16 mouse cellular contexts compared by ENCODE assay signal in the genomic region with DNA sequence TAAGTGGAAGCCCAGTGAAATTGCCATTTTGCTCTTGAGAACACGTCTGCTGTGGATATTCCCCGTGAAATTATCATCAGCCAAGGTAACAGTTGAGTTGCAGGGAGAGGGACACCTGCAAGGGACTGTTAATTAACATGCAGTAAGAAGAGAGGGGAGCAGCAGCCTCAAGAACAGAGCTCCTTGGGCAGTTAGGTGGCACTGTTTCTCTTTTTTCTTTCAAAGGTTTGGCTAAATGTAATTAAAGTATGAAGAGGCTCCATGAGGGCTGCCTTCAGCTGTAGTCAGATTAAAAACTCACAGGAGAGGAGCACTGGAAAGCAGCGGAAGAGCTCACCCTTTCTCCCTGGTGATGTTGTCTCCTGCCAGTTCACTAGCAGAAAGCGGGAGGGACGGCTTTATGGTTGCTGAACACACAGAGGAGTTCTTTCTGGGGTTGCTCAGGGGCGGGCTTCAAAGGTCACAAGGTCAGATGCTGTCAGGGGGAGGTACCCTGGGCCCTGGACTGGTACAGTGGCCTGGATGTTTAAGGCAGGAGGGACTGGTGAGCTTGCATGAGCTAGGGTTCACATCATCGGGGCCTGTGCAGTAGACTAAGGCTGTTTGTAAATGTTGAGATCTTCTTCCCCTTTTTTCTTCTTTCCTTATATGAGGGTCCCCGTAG. TPM values are rescaled to one million over a fixed set of nuclear protein-coding genes. Genes with fewer than 3 reads are reported as not detected.
DNase-seq lines count a peak whose midpoint lies in the region; ATAC-seq and TF ChIP-seq lines count a peak whose summit lies in the region.
"Had no signal": no experiment of that assay in that cellular context is flagged by ENCODE, and none has a peak within 500 bp of the region (broad histone marks: within the 10 kb centered on the region; RNA-seq: fewer than 3 reads in every experiment).

No protein-coding gene starts in this region.

- H3K4me2 ChIP-seq in neural tube, embryonic 11.5 days (ENCODE audit: low read depth): no peak overlapping the region
- H3K4me2 ChIP-seq in neural tube, embryonic 15.5 days: no peak overlapping the region
- H3K4me2 ChIP-seq in heart, embryonic 12.5 days: no peak overlapping the region
- no peak overlapping the region for H3K4me2 ChIP-seq in liver, embryonic 12.5 days
- H3K4me2 ChIP-seq: heart, embryonic 11.5 days; liver, embryonic 13.5 days had no signal

- H3K9ac ChIP-seq in neural tube, embryonic 11.5 days (ENCODE audit: low read length): no peak overlapping the region
- H3K9ac ChIP-seq in neural tube, embryonic 15.5 days (replicated peaks): no peak overlapping the region
- no peak overlapping the region for H3K9ac ChIP-seq in heart, embryonic 12.5 days
- H3K9ac ChIP-seq in liver, embryonic 12.5 days: no peak overlapping the region
- H3K9ac ChIP-seq: liver, embryonic 13.5 days had no signal

- H3K36me3 ChIP-seq in neural tube, embryonic 11.5 days (ENCODE audit: control insufficient read depth, insufficient read depth, low read length): no peaks in the 10 kb centered on the region
- H3K36me3 ChIP-seq in neural tube, embryonic 15.5 days: no peaks in the 10 kb centered on the region
- no peaks in the 10 kb centered on the region for H3K36me3 ChIP-seq in heart, embryonic 12.5 days
- no peaks in the 10 kb centered on the region for H3K36me3 ChIP-seq in liver, embryonic 12.5 days
- H3K36me3 ChIP-seq: liver, embryonic 13.5 days had no signal

- H3K27ac ChIP-seq in gastrocnemius, adult 2 months: no peak overlapping the region
- H3K27ac ChIP-seq in neural tube, embryonic 11.5 days (ENCODE audit: low read depth, low read length): no peak overlapping the region
- H3K27ac ChIP-seq in neural tube, embryonic 15.5 days (replicated peaks): no peak overlapping the region
- no peak overlapping the region for H3K27ac ChIP-seq in heart, embryonic 12.5 days (ENCODE audit: poor library complexity, severe bottlenecking)
- H3K27ac ChIP-seq in liver, embryonic 12.5 days: no peak overlapping the region
- H3K27ac ChIP-seq: liver, embryonic 13.5 days had no signal

- TF ChIP-seq CTCF in gastrocnemius, adult 2 months (IDR thresholded peaks at IDR 0.05): 0 out of 2 replicates have a peak, but pooled peaks have one; percentile 1

- H3K4me1 ChIP-seq in neural tube, embryonic 11.5 days (ENCODE audit: control insufficient read depth, insufficient read depth, low read length): no peaks in the 10 kb centered on the region
- peaks cover 3% of the 10 kb centered on the region; the same call in 1 of the 2 replicates for H3K4me1 ChIP-seq in neural tube, embryonic 15.5 days
- no peaks in the 10 kb centered on the region for H3K4me1 ChIP-seq in heart, embryonic 12.5 days (replicated peaks)
- no peaks in the 10 kb centered on the region for H3K4me1 ChIP-seq in liver, embryonic 12.5 days
- H3K4me1 ChIP-seq: liver, embryonic 13.5 days had no signal

- no peaks in the 10 kb centered on the region for H3K27me3 ChIP-seq in neural tube, embryonic 11.5 days (ENCODE audit: control insufficient read depth, insufficient read depth, low read length)
- no peaks in the 10 kb centered on the region for H3K27me3 ChIP-seq in neural tube, embryonic 15.5 days (replicated peaks)
- H3K27me3 ChIP-seq in heart, embryonic 12.5 days (replicated peaks): no peaks in the 10 kb centered on the region
- no peaks in the 10 kb centered on the region for H3K27me3 ChIP-seq in liver, embryonic 12.5 days (replicated peaks)
- H3K27me3 ChIP-seq: liver, embryonic 13.5 days; Patski had no signal

- ATAC-seq in neural tube, embryonic 11.5 days (ENCODE audit: insufficient read depth, low FRiP score, low TSS enrichment): no peak
- no peak for ATAC-seq in neural tube, embryonic 15.5 days (ENCODE audit: low FRiP score)
- no peak for ATAC-seq in heart, embryonic 12.5 days (ENCODE audit: insufficient number of reproducible peaks, low FRiP score)
- ATAC-seq in liver, embryonic 12.5 days: no peak
- ATAC-seq: forebrain, embryonic 16.5 days; Patski had no signal

- H3K4me3 ChIP-seq in gastrocnemius, adult 2 months: no peak overlapping the region
- H3K4me3 ChIP-seq in neural tube, embryonic 11.5 days (ENCODE audit: low read depth, low read length): no peak overlapping the region
- no peak overlapping the region for H3K4me3 ChIP-seq in neural tube, embryonic 15.5 days (replicated peaks)
- no peak overlapping the region for H3K4me3 ChIP-seq in heart, embryonic 12.5 days
- no peak overlapping the region for H3K4me3 ChIP-seq in liver, embryonic 12.5 days
- H3K4me3 ChIP-seq: liver, embryonic 13.5 days had no signal

- no peak for DNase-seq in gastrocnemius, adult 2 months
- no peak for DNase-seq in gastrocnemius, postnatal 36 days
- DNase-seq in neural tube, embryonic 11.5 days (ENCODE audit: low spot score): peak; percentile 12
- peak; percentile 13 to 47 for DNase-seq in kidney, postnatal 25 days
- peak; percentile 22 for DNase-seq in yolk sac, embryonic 10.5 days (ENCODE audit: low spot score)
- DNase-seq: layer of hippocampus, adult 9-11 months; liver, embryonic 13.5 days; right cerebral cortex, adult 18-20 months had no signal

- intact Hi-C loops in gastrocnemius, adult 2 months (cut with DNase I): no loop called here
- intact Hi-C loops in gastrocnemius, postnatal 36 days (cut with DNase I): no loop called here

- 27% methylated on average over 8 of the region's 8 CpGs for WGBS in neural tube, embryonic 11.5 days
- 24% methylated on average over 8 of the region's 8 CpGs for WGBS in neural tube, embryonic 15.5 days
- 57% methylated on average over 8 of the region's 8 CpGs for WGBS in heart, embryonic 12.5 days
- 47% methylated on average over 8 of the region's 8 CpGs for WGBS in liver, embryonic 12.5 days (ENCODE audit: insufficient replicate concordance)

- H3K9me3 ChIP-seq in neural tube, embryonic 11.5 days (ENCODE audit: control insufficient read depth, low read length): no peaks in the 10 kb centered on the region
- no peaks in the 10 kb centered on the region for H3K9me3 ChIP-seq in neural tube, embryonic 15.5 days (replicated peaks)
- no peaks in the 10 kb centered on the region for H3K9me3 ChIP-seq in heart, embryonic 12.5 days (replicated peaks)
- no peaks in the 10 kb centered on the region for H3K9me3 ChIP-seq in liver, embryonic 12.5 days (replicated peaks)
- H3K9me3 ChIP-seq: liver, embryonic 13.5 days had no signal

RNA-seq across cellular contexts. Expression of a gene that starts 11.7 kb away (rescaled TPM):
- total RNA-seq in gastrocnemius, adult 2 months (2021): under 1 TPM in 1 of 2 experiments, not detected in 1; 0.10 TPM
- under 1 TPM in 1 of 2 experiments, not detected in 1; 0.22 TPM for total RNA-seq in gastrocnemius, postnatal 36 days (2021)
- polyA plus RNA-seq in neural tube, embryonic 11.5 days (2014; fragmentation: Nextera tagmentation; extraction: Ambion mirVana): 0.25 TPM in 1 of 2 replicates, not detected in the other
- polyA plus RNA-seq in neural tube, embryonic 15.5 days (2015; fragmentation: Nextera tagmentation; extraction: Ambion mirVana): 4.3 and 5.5 TPM in 2 replicates
- 0.08 TPM in 1 of 2 replicates, not detected in the other for polyA plus RNA-seq in heart, embryonic 12.5 days (2016; fragmentation: Nextera tagmentation; extraction: Ambion mirVana)
- not detected in 2 replicates for polyA plus RNA-seq in liver, embryonic 12.5 days (2016; fragmentation: Nextera tagmentation; extraction: Ambion mirVana)
- total RNA-seq: common myeloid progenitor, adult 5-6 weeks; monocyte, adult 5-6 weeks had no signal
- polyA plus RNA-seq: heart, embryonic 11.5 days; liver, embryonic 13.5 days had no signal

Comparison
In these comparisons a context has a peak if more than half of its experiments do, and no peak if none do; other contexts are left out.
1. DNase-seq: peak in neural tube, embryonic 11.5 days (single experiment), kidney, postnatal 25 days (2 of 2) and yolk sac, embryonic 10.5 days (single experiment); none in gastrocnemius, adult 2 months (single experiment) and gastrocnemius, postnatal 36 days (0 of 2).